Mouse (Mus musculus): ENCODE results near the gene F11. TPM values are rescaled to one million over a fixed set of nuclear protein-coding genes. Genes with fewer than 3 reads are reported as not detected.

The F11 gene
- total RNA-seq (2021) = not detected
- long read RNA-seq, experiment 1 = 0 reads
- long read RNA-seq, experiment 2 = 0 reads

DNA sequence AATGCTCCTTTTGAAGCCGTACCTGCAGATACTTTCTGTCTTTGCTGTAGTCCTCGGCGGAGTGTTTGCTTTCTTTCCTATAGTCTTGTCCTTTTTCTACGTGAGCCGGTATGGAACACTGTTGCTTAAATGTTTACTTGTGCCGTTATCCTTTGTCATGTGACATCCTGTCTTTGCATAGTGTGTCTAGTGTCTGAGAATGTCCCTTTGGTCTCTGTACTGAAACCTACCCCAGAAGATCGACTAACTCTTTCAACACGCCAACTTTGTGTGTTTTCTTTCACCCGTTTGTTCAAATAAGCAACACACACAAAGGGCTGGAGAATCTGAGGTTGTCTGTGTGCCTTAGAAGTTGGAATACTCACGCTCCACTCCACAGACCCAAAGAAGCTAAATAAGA is at the start of gene F11:
Gene F11, minus strand, starts transcription at position 112 of the 400 bp plus-strand sequence.
- no peak for DNase-seq

DNA sequence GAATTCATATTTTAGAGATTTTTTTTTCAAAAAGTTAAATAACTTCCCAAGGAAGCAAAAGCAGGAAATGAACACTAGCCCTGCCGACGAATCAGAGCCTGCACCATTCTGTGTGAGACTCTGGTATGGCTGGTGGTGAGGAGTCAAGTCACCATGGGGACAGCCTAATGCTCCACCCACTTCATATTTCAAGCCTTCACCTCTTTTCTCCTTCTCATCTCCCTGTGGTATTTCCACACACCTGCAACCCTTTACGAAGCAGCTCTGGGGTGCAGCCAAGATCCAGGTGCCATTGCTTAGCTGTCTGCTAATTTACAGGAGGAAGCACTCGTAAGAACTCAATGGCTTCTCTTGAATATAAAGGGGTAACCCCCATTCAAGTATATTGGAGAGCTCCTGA is 49.1 kb upstream of the F11 start:
- no peak for DNase-seq

DNA sequence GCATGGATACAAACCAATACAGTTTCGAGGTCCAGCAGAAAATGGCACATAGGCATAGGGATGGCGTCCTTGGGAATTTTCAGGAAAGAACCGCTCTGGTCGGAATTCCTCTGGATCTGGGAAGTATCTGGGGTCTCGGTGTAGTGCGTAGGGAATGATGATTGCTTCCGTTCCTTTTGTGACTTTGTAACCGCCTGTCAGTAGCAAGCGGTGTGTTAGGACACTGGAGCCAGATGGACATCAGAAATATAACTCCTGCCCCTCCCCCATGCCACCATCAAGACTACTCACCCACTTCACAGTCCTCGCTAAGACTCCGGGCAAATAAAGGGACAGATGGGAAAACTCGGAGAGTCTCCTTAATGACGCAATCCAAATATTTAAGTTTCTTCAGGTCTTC is 46.5 kb upstream of the F11 start, which contains the start of gene Gm45753:
Gene Gm45753, minus strand, starts transcription at position 101 of the 400 bp plus-strand sequence.
- no peak for DNase-seq

DNA sequence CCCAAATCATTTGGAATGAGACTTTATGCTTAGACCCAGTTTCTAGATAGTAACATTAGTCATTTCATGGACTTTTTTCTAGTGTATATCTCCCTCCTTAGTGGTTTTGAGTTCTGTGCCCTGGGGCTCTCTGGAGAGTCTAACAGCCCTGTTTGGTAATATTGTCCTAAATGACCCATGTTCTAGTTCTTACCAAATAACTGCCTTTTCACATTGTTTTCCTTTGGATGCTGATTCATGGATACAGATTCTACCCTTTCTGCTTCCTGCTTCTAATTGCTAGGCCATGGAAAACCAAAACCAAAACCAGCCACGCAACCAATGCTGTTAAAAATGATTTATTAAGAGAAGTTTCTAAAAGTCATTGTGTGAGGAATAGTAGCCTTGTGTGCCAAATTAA is 43.6 kb upstream of the F11 start:
- no peak for DNase-seq

DNA sequence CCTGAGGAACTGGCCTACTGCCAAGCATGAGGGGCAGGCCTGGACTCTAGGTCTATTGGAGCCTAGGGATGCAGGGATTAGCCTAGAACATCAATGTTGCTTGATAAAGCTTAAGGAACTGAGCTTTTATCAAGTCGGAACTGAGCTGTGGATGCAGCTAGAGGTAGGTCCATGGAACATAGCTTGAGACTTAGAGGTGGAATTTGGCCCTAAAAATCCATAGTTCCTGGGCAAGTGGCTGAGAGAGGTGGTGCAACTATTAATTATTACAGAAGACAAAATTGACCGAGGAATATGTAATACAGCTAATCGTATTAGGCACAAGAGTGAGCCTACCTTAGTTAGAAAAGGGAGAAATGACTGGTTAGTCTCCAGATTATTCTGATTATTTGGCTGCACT is 42.5 kb upstream of the F11 start:
- DNase-seq = no peak

DNA sequence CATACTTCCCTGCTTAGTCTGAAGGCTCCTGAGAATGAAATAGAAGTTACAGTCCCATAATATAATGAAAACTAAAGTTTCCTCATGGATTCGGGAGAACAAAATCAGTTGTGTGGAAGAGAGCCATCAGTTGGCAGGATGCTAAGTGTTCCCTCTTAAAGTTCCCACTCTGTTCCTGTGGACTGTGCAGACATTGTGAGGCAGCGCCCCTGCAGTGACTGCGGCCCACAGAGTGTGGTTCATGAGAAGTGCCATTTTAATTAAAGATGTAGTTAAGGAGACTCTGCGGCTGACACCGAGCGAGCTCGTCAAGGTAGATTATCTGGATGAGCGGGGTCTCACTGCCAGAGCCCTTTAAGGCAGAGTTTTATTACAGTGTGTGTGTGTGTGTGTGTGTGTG is 40.6 kb upstream of the F11 start:
- no peak for DNase-seq

DNA sequence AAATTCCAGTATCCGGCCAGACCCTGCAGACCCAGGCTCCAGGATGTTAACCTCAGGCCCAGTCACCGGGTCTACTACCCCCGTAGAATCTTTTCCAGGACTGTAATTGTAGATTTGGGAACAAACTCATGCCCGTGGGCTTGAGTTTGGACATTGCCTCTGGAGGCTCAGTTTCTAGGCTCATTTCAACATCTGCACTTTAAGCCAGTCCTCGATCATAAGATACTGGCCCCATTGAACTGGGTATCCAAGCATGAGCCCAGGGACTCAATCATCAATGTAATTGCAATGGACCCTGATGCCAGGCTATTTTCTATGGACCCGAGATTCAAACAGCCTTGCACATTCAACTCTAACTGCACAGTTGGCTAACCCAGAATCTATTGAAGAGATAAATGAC is 33.4 kb upstream of the F11 start:
- no peak for DNase-seq

DNA sequence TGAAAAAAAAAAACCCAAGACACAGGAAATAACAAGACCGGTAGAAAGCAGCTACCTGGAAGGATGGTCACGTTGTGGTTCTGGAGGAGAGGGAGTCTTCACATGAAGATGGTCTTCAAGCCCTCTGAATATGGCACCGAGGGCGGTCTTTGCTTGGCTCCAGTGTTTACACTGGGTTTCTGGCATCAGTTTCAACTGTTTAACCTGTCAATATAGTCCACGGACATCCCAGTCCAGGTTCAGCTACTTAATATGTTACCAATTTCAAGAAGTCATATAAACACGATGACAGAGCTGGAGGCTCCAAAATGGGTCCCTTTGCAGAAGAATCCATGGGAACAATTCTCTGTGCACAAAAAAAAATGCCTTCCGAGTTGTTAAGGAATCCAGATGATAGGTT is 32.9 kb upstream of the F11 start, which contains the start of gene Klkb1:
Gene Klkb1, minus strand, starts transcription at position 173 of the 400 bp plus-strand sequence.
- no peak for DNase-seq

DNA sequence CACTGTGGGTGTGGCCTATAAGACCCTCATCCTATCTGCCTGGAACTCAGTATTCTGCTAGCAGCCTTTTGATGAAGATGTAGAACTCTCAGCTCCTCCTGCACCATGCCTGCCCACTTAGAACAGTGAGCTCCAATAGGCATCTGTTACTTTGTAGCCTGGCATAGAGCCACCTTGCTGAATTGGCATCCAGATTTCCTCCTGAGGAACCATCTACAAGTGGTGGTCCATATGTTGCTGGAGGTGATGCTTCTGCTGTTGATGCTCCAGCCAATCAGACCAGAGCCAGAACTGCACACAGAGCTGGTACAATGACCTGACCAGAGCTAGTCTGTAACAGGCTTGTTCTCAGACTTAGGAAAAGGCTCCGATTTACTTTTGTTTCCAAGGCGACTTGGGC is 30.0 kb upstream of the F11 start:
- DNase-seq = no peak

DNA sequence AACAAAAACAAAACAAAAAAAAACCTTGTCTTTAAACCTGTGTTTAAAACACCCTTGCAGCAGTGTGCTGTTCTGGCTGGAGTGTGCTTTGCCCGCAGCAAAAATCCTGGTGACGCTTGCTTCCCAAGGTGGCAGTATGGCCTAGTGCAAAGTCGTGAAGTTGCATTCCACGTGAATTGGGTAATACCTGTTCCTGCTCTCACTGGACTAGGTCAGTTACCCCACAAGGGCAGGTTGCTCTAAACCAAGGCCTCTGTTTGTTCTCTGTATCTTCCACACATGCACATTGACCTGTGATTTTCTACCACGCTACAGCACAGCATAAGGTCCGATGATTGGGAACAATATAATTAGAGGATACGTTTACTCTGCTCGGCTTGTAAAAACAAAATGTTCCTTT is 19.8 kb upstream of the F11 start:
- DNase-seq = no peak

DNA sequence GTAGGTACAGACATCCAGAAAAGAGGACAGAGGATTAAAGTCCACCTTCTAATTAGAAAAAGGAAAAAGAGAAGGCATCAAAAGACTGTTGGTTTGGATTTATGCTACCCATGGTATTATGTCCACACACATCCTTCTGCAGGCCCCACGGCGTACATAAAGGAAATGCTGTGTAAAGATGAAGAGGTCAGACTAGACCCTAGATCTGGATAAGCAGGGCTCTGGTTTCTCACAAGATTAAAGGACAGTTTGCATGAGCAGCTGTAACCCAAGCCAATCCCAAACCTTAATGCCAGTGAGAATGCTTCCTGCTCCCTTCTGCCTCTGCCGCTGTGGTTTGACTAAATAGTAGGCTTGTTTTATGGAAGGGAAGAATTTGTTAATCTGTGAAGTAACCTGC is 15.6 kb upstream of the F11 start:
- no peak for DNase-seq

DNA sequence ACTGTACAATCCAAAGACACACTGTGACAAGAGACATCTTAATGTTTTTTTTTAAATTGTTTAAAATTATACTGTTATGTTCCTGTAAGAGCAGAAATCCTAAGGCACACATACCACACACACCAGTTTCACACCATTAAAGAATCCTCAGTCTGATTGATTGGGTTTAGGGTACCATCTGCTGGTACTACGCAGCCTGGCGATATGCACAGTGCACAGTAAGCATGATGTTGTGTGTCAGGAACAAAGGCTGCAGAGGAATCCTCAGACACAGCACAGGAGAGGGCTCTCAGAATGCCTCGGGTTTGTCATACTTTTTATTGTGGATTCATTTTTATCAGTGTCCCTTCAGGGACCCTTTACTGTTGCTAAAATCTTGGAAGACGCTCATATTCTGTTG is 12.5 kb upstream of the F11 start:
- no peak for DNase-seq

DNA sequence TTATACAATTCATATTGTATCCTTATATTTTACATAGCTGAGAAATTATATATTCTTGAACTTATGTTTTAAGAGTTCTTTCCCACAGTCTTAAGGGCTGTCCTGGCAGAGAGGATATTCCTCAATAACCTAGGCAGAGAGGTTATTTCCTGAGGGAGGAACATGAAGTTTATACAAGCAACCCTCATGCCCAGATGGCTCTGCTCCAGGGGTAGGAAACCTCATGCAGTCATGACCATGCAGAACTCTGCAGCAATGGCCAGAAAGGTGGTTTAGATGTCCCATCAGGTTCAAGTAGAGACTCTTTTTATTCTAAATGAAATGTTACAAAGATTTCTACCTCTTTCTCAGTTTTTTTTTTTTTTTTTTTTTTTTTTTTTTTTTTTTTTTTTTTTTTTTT is 7.2 kb upstream of the F11 start:
- no peak for DNase-seq

DNA sequence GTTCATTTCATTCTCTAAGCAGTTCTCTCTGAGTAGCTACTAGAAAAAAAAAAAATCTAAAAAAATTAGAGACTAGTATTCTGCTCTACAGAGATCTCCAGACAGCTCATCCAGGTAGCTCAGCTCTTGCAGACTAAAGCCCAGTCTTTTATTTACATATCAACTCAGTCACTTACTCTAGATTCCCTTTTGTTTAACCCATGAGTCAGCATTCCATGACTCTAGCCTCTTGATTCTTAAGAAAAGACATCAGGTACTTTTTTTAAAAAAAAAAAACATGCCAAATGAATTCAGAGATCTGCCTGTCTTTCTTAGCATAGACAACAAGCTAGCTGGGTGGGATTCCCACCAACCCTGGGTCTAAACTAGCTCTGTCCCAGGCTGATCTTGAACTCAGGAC is 6.7 kb upstream of the F11 start:
- no peak for DNase-seq

DNA sequence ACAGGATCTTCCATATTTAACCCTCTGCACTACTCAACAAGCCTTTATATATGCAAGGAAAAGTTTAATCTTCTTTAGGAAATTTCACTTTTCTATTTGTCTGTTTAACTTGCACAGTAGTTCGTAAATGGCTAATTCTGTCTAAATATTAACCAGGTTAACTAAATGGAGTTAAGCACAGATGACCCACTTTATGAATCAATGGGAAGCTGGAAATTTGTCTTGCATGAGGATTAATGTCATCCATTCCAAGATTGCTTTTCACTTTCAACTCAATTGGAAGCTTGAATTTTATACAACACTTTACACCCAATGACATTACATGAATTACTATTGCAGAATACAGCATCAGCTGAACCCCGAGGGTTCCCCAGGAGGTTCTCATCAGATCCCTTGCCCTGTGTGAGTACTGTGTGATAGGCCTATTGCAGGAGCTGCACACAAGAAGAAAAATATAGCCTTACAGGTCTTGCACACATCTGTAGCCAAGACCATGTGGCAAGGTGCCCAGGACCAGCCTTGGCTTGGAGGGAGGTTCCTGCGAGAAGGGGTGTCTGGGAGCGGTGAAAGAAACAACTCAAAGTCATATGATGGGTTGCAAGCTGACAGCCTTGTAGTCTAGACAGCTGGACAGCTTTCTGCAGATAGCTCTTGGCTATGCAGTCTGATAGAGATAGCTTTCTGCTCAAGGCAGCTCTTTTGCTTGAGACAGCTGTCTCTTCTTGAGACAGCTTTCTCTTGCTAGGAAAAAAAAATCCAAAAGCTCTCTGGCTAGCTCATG is 6.0 kb upstream of the F11 start:
- DNase-seq = peak; percentile 54 to 59

DNA sequence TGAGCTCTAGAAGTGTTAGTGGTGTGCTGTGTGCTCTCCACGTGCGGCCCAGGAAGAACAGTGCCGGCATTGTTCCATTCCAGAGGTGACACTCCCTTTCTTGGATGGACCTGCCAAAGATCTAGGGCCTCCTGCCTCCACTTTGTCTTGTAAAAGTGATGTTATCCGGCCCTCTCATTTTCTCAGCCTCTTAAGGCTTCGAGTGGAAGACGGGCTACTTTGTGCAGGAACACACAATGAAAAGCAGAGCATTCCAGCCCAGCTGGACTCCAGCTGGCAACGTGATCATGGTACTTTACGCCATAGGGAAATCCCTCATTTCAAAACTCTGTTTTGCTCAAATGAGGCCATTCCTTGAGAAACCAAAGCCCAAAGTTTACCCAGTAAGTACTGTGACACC is 5.2 kb upstream of the F11 start:
- DNase-seq = peak; percentile 10 to 24

DNA sequence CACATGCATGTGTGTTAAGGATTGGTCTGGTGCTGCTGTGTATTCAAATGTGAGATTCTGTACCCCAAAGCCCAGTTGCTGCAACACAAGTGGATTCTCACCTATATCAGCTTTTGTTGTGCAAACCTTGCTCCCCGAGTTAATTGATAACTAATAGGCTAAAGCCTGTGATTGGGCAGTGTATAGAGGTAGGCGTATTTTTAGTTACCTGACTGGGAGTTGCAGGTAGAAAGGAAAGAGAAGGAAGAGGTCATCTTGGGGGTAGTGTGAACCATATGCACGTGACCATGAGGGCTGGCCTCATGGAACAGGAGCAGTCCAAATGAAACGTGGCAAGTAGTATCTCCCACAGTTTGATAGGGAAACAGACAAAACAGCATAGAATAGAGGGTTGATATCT is 3.1 kb upstream of the F11 start:
- DNase-seq = no peak

DNA sequence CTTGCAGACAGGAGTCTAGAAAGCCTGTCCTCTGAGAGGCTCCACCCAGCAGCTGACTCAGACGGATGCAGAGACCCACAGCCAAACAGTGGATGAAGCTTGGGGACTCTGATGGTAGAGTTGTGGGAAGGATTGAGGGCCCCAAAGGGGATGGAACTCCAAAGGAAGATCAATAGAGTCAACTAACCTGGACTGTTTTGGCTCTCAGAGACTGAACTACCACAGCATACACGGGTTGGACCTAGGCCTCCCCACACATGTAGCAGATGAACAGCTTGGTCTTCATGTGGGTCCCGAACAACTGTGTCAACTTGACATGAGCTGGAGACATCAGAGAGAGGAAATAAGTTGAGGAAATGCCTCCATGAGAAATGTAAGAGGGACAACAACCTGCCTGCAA is 1.0 kb upstream of the F11 start:
- no peak for DNase-seq

DNA sequence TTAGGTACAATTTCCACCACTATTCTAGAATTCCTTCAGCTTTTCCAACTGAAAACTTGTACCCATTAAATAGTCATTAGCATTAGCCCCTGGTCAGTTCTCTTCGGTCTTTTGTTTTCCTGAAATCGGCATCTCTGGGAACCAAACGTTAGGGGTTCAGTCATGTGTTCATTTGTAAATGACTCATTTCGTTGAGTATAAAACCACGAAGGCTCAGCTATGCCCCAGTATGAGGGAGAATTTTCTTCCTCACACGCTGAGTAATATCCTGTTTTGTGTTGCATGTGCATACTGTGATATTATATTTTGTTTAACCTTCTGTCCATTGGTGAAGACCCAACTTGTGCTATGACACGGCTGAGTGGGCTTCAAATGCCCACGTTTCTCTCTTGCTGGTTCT is 3.4 kb downstream of the F11 start:
- no peak for DNase-seq

DNA sequence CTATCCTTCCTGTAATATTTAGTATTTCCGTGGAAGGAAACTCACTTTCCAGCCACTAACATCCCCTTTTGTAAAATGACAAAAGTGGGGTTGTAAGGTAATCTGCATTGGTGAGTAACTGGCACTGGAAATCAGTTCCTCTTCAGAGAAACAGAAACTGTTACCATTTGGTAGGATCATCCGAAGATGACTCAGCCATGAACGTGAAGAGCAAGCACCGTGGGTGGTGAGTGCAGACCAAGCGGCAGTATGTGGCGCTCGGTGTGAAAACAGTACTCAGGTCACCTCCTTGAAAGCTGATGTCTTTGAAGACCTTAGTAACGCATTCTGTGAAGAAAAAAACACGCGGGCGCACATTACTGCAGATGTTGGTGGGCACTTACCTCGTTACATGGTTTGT is 6.8 kb downstream of the F11 start:
- no peak for DNase-seq

DNA sequence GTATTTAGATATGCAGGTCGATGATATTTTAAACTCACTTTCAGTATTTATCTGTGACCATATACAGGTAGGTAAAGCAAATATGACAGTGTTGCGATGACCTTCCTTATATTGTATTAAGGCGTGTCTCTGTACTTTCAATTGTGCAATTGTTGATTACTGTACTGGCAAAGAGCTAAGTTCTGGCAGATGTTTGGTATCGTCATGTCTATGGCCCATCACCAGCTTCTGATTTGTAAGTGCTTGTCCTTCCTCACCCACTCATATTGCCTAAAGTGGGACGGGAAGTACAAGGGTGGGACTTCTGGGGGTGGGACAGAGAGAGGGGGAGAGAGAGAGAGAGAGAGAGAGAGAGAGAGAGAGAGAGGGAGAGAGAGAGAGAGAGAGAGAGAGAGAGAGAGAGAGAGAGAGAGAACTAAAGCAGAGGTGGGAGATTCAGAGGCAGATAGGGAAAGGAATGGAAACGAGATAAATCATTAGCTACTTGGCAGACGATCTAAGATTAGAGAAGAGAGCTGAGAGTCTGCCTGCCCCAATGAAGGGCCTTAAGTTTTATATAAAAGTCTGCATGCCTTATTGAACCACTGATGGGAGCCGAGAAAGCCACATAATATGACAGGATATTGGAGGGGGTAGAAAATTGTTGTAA is 7.5 kb downstream of the F11 start:
- no peak for DNase-seq

DNA sequence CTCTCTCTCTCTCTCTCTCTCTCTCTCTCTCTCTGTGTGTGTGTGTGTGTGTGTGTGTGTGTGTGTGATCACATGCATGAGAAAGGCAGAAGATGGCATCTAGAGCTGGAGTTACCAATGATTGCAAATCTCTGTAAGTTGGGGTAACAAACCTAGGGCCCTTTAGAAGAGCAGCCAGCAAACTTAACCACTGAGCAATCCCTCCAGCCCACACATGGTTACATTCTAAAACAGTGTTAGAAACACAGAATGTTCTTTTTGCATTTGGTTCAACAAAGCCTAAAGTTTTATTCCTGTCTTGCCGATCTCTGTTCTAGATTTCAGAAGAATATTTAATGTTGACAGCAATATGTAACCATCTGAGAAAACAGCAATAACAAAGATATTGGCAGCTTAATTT is 8.2 kb downstream of the F11 start:
- DNase-seq = no peak

DNA sequence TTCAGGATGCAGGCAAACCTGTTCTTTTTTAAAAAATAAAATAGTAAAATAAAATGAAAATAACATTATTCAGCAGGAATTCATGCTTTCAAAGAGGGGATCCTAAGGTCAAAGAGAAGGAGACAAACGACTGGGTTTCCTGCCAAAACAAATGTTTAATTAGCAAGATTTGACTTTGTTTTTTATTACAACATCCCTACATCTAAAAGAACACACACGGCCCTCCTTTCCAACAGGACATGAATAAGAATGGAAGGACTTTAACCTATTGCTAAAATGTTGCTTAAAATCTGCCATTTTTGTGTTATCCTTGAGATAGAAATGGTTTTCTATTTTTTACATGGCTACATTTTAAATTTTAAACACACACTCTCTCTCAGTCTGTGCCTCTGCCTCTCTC is 8.7 kb downstream of the F11 start:
- no peak for DNase-seq

DNA sequence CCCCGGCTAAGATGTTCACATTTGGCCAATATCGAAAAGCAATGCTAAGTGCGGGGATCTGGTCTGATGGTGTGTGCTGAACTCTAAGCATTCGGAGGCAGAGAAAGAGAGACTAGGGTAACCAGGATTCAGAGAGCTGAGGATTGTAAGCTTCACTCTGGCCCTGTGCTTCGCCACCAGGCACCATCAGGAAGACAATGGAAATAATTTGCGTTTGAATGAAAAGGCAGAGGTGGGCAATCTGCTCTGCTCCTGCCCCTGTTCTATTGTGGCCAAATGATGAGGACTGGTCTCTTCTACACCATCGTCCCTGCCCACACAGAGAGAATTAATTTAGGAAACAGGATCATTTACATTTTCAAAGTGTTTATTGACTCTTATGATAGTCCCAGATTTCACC is 15.5 kb downstream of the F11 start:
- DNase-seq = no peak

Data from heart, adult 18-20 months (tissue).